Mouse (Mus musculus): Measurements from ENCODE around the gene Ccr8. TPM values are rescaled to one million over a fixed set of nuclear protein-coding genes. Genes with fewer than 3 reads are reported as not detected.

Gene Ccr8
- polyA plus RNA-seq, 1 experiment from 2014 or later, result not detected

- no peak overlapping the region for H3K9ac ChIP-seq (ENCODE audit: low read depth, low read length)
- H3K9me3 ChIP-seq (replicated peaks; ENCODE audit: low read length), result no peaks in the 10 kb centered on the region
- WGBS, result 71% methylated on average over 3 of the region's 3 CpGs
- no peak overlapping the region for H3K4me2 ChIP-seq (ENCODE audit: low read length)
- ATAC-seq (replicated peaks; ENCODE audit: low FRiP score, low read depth) (no peak), DNase-seq (ENCODE audit: low spot score) (no peak)
- H3K36me3 ChIP-seq (ENCODE audit: insufficient read depth, low read length), result no peaks in the 10 kb centered on the region
- H3K4me3 ChIP-seq (replicated peaks; ENCODE audit: low read depth, low read length), result no peak overlapping the region
- no peak overlapping the region for H3K27ac ChIP-seq
- no peaks in the 10 kb centered on the region for H3K4me1 ChIP-seq (replicated peaks; ENCODE audit: insufficient read depth, low read length)
- no peak for TF ChIP-seq CTCF (IDR thresholded peaks at IDR 0.05; ENCODE audit: low read depth)
- H3K27me3 ChIP-seq (ENCODE audit: insufficient read depth, low read length), result no peaks in the 10 kb centered on the region
These were observed 33.2 kb upstream of the Ccr8 start for GRCm38 (mm10) chr9:120058730-120059129.

- WGBS, result 72% methylated on average over 4 of the region's 4 CpGs
- ATAC-seq (replicated peaks; ENCODE audit: low FRiP score, low read depth) (no peak), DNase-seq (ENCODE audit: low spot score) (no peak)
- H3K4me2 ChIP-seq (ENCODE audit: low read length), result no peak overlapping the region
- H3K27me3 ChIP-seq (ENCODE audit: insufficient read depth, low read length), result no peaks in the 10 kb centered on the region
- no peak for TF ChIP-seq CTCF (IDR thresholded peaks at IDR 0.05; ENCODE audit: low read depth)
- no peak overlapping the region for H3K9ac ChIP-seq (ENCODE audit: low read depth, low read length)
- no peak overlapping the region for H3K27ac ChIP-seq
- H3K4me1 ChIP-seq (replicated peaks; ENCODE audit: insufficient read depth, low read length), result no peaks in the 10 kb centered on the region
- no peak overlapping the region for H3K4me3 ChIP-seq (replicated peaks; ENCODE audit: low read depth, low read length)
- no peaks in the 10 kb centered on the region for H3K9me3 ChIP-seq (replicated peaks; ENCODE audit: low read length)
- H3K36me3 ChIP-seq (ENCODE audit: insufficient read depth, low read length), result no peaks in the 10 kb centered on the region
These were observed 27.6 kb upstream of the Ccr8 start for GRCm38 (mm10) chr9:120064317-120064716.

GRCm38 (mm10) chr9:120067609-120068008 lies 24.3 kb upstream of the Ccr8 start:
- DNase-seq (ENCODE audit: low spot score) (no peak), ATAC-seq (replicated peaks; ENCODE audit: low FRiP score, low read depth) (no peak)
- Histone ChIP-seq H3K27ac (no peak overlapping the region), H3K9me3 (replicated peaks; ENCODE audit: low read length) (no peaks in the 10 kb centered on the region), H3K27me3 (ENCODE audit: insufficient read depth, low read length) (no peaks in the 10 kb centered on the region), H3K4me2 (ENCODE audit: low read length) (no peak overlapping the region), H3K36me3 (ENCODE audit: insufficient read depth, low read length) (no peaks in the 10 kb centered on the region), H3K4me1 (replicated peaks; ENCODE audit: insufficient read depth, low read length) (no peaks in the 10 kb centered on the region), H3K4me3 (replicated peaks; ENCODE audit: low read depth, low read length) (no peak overlapping the region), H3K9ac (ENCODE audit: low read depth, low read length) (no peak overlapping the region)
- 72% methylated on average over 2 of the region's 2 CpGs for WGBS
- no peak for TF ChIP-seq CTCF (IDR thresholded peaks at IDR 0.05; ENCODE audit: low read depth)

GRCm38 (mm10) chr9:120068047-120068446 lies 23.9 kb upstream of the Ccr8 start:
- Histone ChIP-seq H3K9me3 (replicated peaks; ENCODE audit: low read length) (no peaks in the 10 kb centered on the region), H3K4me1 (replicated peaks; ENCODE audit: insufficient read depth, low read length) (no peaks in the 10 kb centered on the region), H3K27me3 (ENCODE audit: insufficient read depth, low read length) (no peaks in the 10 kb centered on the region), H3K27ac (no peak overlapping the region), H3K9ac (ENCODE audit: low read depth, low read length) (no peak overlapping the region), H3K4me3 (replicated peaks; ENCODE audit: low read depth, low read length) (no peak overlapping the region), H3K36me3 (ENCODE audit: insufficient read depth, low read length) (no peaks in the 10 kb centered on the region), H3K4me2 (ENCODE audit: low read length) (no peak overlapping the region)
- no peak for ATAC-seq (replicated peaks; ENCODE audit: low FRiP score, low read depth)
- 57% methylated on average over 10 of the region's 10 CpGs for WGBS
- DNase-seq (ENCODE audit: low spot score), result no peak
- no peak for TF ChIP-seq CTCF (IDR thresholded peaks at IDR 0.05; ENCODE audit: low read depth)

GRCm38 (mm10) chr9:120069779-120070178 lies 22.1 kb upstream of the Ccr8 start, which contains the start of gene Cx3cr1:
TSS of gene Cx3cr1 (minus strand) at chr9:120069879.
- no peaks in the 10 kb centered on the region for H3K4me1 ChIP-seq (replicated peaks; ENCODE audit: insufficient read depth, low read length)
- DNase-seq (ENCODE audit: low spot score) (no peak), ATAC-seq (replicated peaks; ENCODE audit: low FRiP score, low read depth) (no peak)
- H3K9me3 ChIP-seq (replicated peaks; ENCODE audit: low read length), result no peaks in the 10 kb centered on the region
- no peak within 1 kb of the TSS for H3K27ac ChIP-seq
- no peaks in the 10 kb centered on the region for H3K27me3 ChIP-seq (ENCODE audit: insufficient read depth, low read length)
- H3K4me2 ChIP-seq (ENCODE audit: low read length), result no peak within 1 kb of the TSS
- no peak for TF ChIP-seq CTCF (IDR thresholded peaks at IDR 0.05; ENCODE audit: low read depth)
- H3K36me3 ChIP-seq (ENCODE audit: insufficient read depth, low read length), result no peaks in the 10 kb centered on the region
- no peak within 1 kb of the TSS for H3K4me3 ChIP-seq (replicated peaks; ENCODE audit: low read depth, low read length)
- H3K9ac ChIP-seq (ENCODE audit: low read depth, low read length), result no peak within 1 kb of the TSS
- WGBS, result 84% methylated on average over 11 of the region's 11 CpGs

- H3K27ac ChIP-seq, result no peak overlapping the region
- ATAC-seq (replicated peaks; ENCODE audit: low FRiP score, low read depth) (no peak), DNase-seq (ENCODE audit: low spot score) (peak; percentile 52)
- H3K9ac ChIP-seq (ENCODE audit: low read depth, low read length), result no peak overlapping the region
- H3K4me3 ChIP-seq (replicated peaks; ENCODE audit: low read depth, low read length), result no peak overlapping the region
- no peak overlapping the region for H3K4me2 ChIP-seq (ENCODE audit: low read length)
- no peaks in the 10 kb centered on the region for H3K36me3 ChIP-seq (ENCODE audit: insufficient read depth, low read length)
- no peak for TF ChIP-seq CTCF (IDR thresholded peaks at IDR 0.05; ENCODE audit: low read depth)
- no peaks in the 10 kb centered on the region for H3K9me3 ChIP-seq (replicated peaks; ENCODE audit: low read length)
- H3K4me1 ChIP-seq (replicated peaks; ENCODE audit: insufficient read depth, low read length), result no peaks in the 10 kb centered on the region
- H3K27me3 ChIP-seq (ENCODE audit: insufficient read depth, low read length), result no peaks in the 10 kb centered on the region
- 64% methylated on average over 2 of the region's 2 CpGs for WGBS
These were observed 20.7 kb upstream of the Ccr8 start for GRCm38 (mm10) chr9:120071251-120071650.

- peak; percentile 93 for TF ChIP-seq CTCF (IDR thresholded peaks at IDR 0.05; ENCODE audit: low read depth)
- no peaks in the 10 kb centered on the region for H3K4me1 ChIP-seq (replicated peaks; ENCODE audit: insufficient read depth, low read length)
- H3K9me3 ChIP-seq (replicated peaks; ENCODE audit: low read length), result no peaks in the 10 kb centered on the region
- no peak overlapping the region for H3K27ac ChIP-seq
- DNase-seq (ENCODE audit: low spot score) (peak; percentile 87), ATAC-seq (replicated peaks; ENCODE audit: low FRiP score, low read depth) (peak; percentile 66; the same call in 1 of the 2 replicates)
- no peaks in the 10 kb centered on the region for H3K36me3 ChIP-seq (ENCODE audit: insufficient read depth, low read length)
- no peak overlapping the region for H3K9ac ChIP-seq (ENCODE audit: low read depth, low read length)
- H3K4me3 ChIP-seq (replicated peaks; ENCODE audit: low read depth, low read length), result no peak overlapping the region
- H3K27me3 ChIP-seq (ENCODE audit: insufficient read depth, low read length), result no peaks in the 10 kb centered on the region
- H3K4me2 ChIP-seq (ENCODE audit: low read length), result no peak overlapping the region
- WGBS, result 13% methylated on average over 3 of the region's 3 CpGs
These were observed 18.7 kb upstream of the Ccr8 start for GRCm38 (mm10) chr9:120073169-120073568.

Data from kidney, postnatal 0 days (tissue).